Mouse (Mus musculus) embryonic fibroblast, embryonic 13.5 days (primary cell): ENCODE measurements at regions not wholly inside any gene's neighbourhood (a gene's known extent, or its start where the extent isn't known, plus 50 kb on each side); places are given as distances from the start of the nearest gene placed in this dataset.

ENCODE experiments used
- CTCF ChIP-seq: IDR thresholded peaks from 2 replicates; pipeline ENCODE4 v1.5.1; 2011; ENCODE audit warnings: mild to moderate bottlenecking, control low read depth, low read length, moderate library complexity, borderline replicate concordance; ENCODE audit not compliant: insufficient read depth
- POLR2A ChIP-seq: IDR thresholded peaks from 2 replicates; pipeline ENCODE4 v1.6.1; 2011; ENCODE audit warnings: low read depth, mild to moderate bottlenecking, control low read depth, low read length, moderate library complexity

GRCm38 (mm10) chr11:12750016-12750415 is 285.3 kb upstream of the Cobl start:
- TF ChIP-seq POLR2A: no peak
- no peak for TF ChIP-seq CTCF
